11 mouse cellular contexts compared by ENCODE assay signal in genomic region chr2:167066031-167066430, GRCm38 (mm10). TPM values are rescaled to one million over a fixed set of nuclear protein-coding genes. Genes with fewer than 3 reads are reported as not detected.
A peak's percentile ranks its signal among the peaks of the same experiment; 100 is the strongest.
DNase-seq lines count a peak whose midpoint lies in the region; ATAC-seq and TF ChIP-seq lines count a peak whose summit lies in the region.
"Had no signal": no experiment of that assay in that cellular context is flagged by ENCODE, and none has a peak within 500 bp of the region (broad histone marks: within the 10 kb centered on the region; RNA-seq: fewer than 3 reads in every experiment).

No protein-coding gene starts in this region.

- no peak for TF ChIP-seq CTCF in C2C12 (IDR thresholded peaks at IDR 0.05; ENCODE audit: control insufficient read depth, insufficient read depth, insufficient read length)
- TF ChIP-seq CTCF in liver, embryonic 14.5 days (IDR thresholded peaks at IDR 0.05; ENCODE audit: low read depth): no peak

- H3K27ac ChIP-seq in hindbrain, embryonic 11.5 days (ENCODE audit: low read depth, low read length): 0 out of 2 replicates have a peak overlapping the region, but pooled peaks have one; percentile 17
- H3K27ac ChIP-seq in hindbrain, embryonic 16.5 days (ENCODE audit: low read depth, low read length): no peak overlapping the region
- H3K27ac ChIP-seq in liver, embryonic 14.5 days: peak overlapping the region; percentile 88
- H3K27ac ChIP-seq: kidney, postnatal 0 days had no signal

- H3K4me3 ChIP-seq in hindbrain, embryonic 11.5 days (ENCODE audit: low read depth, low read length): no peak overlapping the region
- H3K4me3 ChIP-seq in hindbrain, embryonic 16.5 days (ENCODE audit: low read length): no peak overlapping the region
- H3K4me3 ChIP-seq in C2C12 (ENCODE audit: insufficient read depth, poor library complexity, severe bottlenecking): peak overlapping the region; percentile 83
- H3K4me3 ChIP-seq in liver, embryonic 14.5 days (ENCODE audit: insufficient read depth in 1 of 2, low read depth in 2 of 2, low read length in 2 of 2): peak overlapping the region; percentile 26 to 70

- H3K79me2 ChIP-seq in C2C12 (ENCODE audit: control insufficient read depth, insufficient read depth): peaks cover 49% of the 10 kb centered on the region

- ATAC-seq in hindbrain, embryonic 11.5 days (ENCODE audit: low FRiP score): no peak
- ATAC-seq in hindbrain, embryonic 16.5 days: no peak
- ATAC-seq in liver, embryonic 14.5 days (ENCODE audit: insufficient read depth): no peak
- ATAC-seq: lung, postnatal 0 days had no signal

- WGBS in hindbrain, embryonic 11.5 days: 58% methylated on average over 1 of the region's 1 CpGs
- 64% methylated on average over 1 of the region's 1 CpGs for WGBS in hindbrain, embryonic 16.5 days
- 19% methylated on average over 1 of the region's 1 CpGs for WGBS in liver, embryonic 14.5 days (ENCODE audit: insufficient replicate concordance)

- peak overlapping the region; percentile 77 for H3ac ChIP-seq in C2C12 (ENCODE audit: control insufficient read depth, insufficient read length, low read depth)

- H3K27me3 ChIP-seq in hindbrain, embryonic 11.5 days (ENCODE audit: control insufficient read depth, insufficient read depth, low read length): no peaks in the 10 kb centered on the region
- H3K27me3 ChIP-seq in hindbrain, embryonic 16.5 days (replicated peaks; ENCODE audit: control insufficient read depth, insufficient read depth, low read length): no peaks in the 10 kb centered on the region
- H3K27me3 ChIP-seq in C2C12 (ENCODE audit: control insufficient read depth, insufficient read depth, insufficient read length): no peaks in the 10 kb centered on the region
- no peaks in the 10 kb centered on the region for H3K27me3 ChIP-seq in liver, embryonic 14.5 days (ENCODE audit: control insufficient read depth, insufficient read depth, low read length)

- H3K9ac ChIP-seq in hindbrain, embryonic 11.5 days (ENCODE audit: low read depth, low read length): no peak overlapping the region
- H3K9ac ChIP-seq in hindbrain, embryonic 16.5 days (ENCODE audit: low read depth, low read length): no peak overlapping the region
- H3K9ac ChIP-seq in liver, embryonic 14.5 days (replicated peaks): peak overlapping the region; percentile 39; the same call in 1 of the 2 replicates

- DNase-seq in hindbrain, embryonic 11.5 days (ENCODE audit: low spot score): no peak
- peak; percentile 69 for DNase-seq in R1 (ENCODE audit: low read depth, low spot score)
- no peak for DNase-seq in liver, embryonic 14.5 days (ENCODE audit: low read depth in 3 of 3, low spot score in 3 of 3)
- DNase-seq in left cerebral cortex, postnatal 4 days: no peak
- no peak for DNase-seq in lung, adult 18-20 months
- no peak for DNase-seq in adrenal gland, postnatal 10 days
- DNase-seq: heart, postnatal 14 days had no signal

- TF ChIP-seq EP300 in liver, embryonic 14.5 days (IDR thresholded peaks at IDR 0.05; ENCODE audit: low read depth): no peak

- no peak overlapping the region for H3K4me2 ChIP-seq in hindbrain, embryonic 11.5 days (replicated peaks; ENCODE audit: low read depth, low read length)
- no peak overlapping the region for H3K4me2 ChIP-seq in hindbrain, embryonic 16.5 days (ENCODE audit: low read length)
- H3K4me2 ChIP-seq in liver, embryonic 14.5 days (ENCODE audit: low read depth): peak overlapping the region; percentile 78

- peaks cover 39% of the 10 kb centered on the region for H3K79me3 ChIP-seq in C2C12 (ENCODE audit: low read depth)

- intact Hi-C loops in left cerebral cortex, postnatal 4 days (cut with DNase I): no loop called here

- H3K4me1 ChIP-seq in hindbrain, embryonic 11.5 days (replicated peaks; ENCODE audit: control insufficient read depth, insufficient read depth, low read length): peaks cover 13% of the 10 kb centered on the region
- peaks cover 30% of the 10 kb centered on the region for H3K4me1 ChIP-seq in hindbrain, embryonic 16.5 days (ENCODE audit: control insufficient read depth, insufficient read depth, low read depth, low read length)
- peaks cover 4 to 16% of the 10 kb centered on the region in 2 experiments for H3K4me1 ChIP-seq in liver, embryonic 14.5 days (replicated peaks; ENCODE audit: control insufficient read depth in 2 of 2, insufficient read depth in 2 of 2, low read length in 1 of 2)

- peaks cover 15% of the 10 kb centered on the region for H3K36me3 ChIP-seq in hindbrain, embryonic 11.5 days (ENCODE audit: control insufficient read depth, insufficient read depth, low read length)
- H3K36me3 ChIP-seq in hindbrain, embryonic 16.5 days (ENCODE audit: control insufficient read depth, insufficient read depth, low read length): peaks cover 14% of the 10 kb centered on the region
- H3K36me3 ChIP-seq in C2C12 (ENCODE audit: control insufficient read depth, insufficient read depth): peaks cover 35% of the 10 kb centered on the region
- peaks cover 25% of the 10 kb centered on the region for H3K36me3 ChIP-seq in liver, embryonic 14.5 days (replicated peaks; ENCODE audit: control insufficient read depth, insufficient read depth, low read depth)

- no peaks in the 10 kb centered on the region for H3K9me3 ChIP-seq in hindbrain, embryonic 11.5 days (ENCODE audit: control insufficient read depth, low read length)
- H3K9me3 ChIP-seq in hindbrain, embryonic 16.5 days (ENCODE audit: control insufficient read depth, low read length): no peaks in the 10 kb centered on the region
- H3K9me3 ChIP-seq in liver, embryonic 14.5 days (ENCODE audit: control insufficient read depth, low read length): no peaks in the 10 kb centered on the region

TF ChIP-seq in C2C12, 6 proteins besides CTCF, POLR2A, EP300 and RAD21:
- TF ChIP-seq USF1 (IDR thresholded peaks at IDR 0.05; ENCODE audit: low read depth): no peak
- TF ChIP-seq MYOG (IDR thresholded peaks at IDR 0.05; ENCODE audit: control insufficient read depth, extremely low read depth, insufficient read length): no peak
- no peak for TF ChIP-seq MYOD1 (IDR thresholded peaks at IDR 0.05; ENCODE audit: control insufficient read depth, insufficient read length, low read depth)
- no peak for TF ChIP-seq MAX (IDR thresholded peaks at IDR 0.05)
- TF ChIP-seq FOSL1 (IDR thresholded peaks at IDR 0.05; ENCODE audit: insufficient read depth, low read length, poor library complexity, severe bottlenecking): no peak
- no peak for TF ChIP-seq CEBPB (IDR thresholded peaks at IDR 0.05; ENCODE audit: low read depth)

RNA-seq across cellular contexts. Expression of gene Znfx1, which starts 3.2 kb away (rescaled TPM):
- polyA plus RNA-seq in hindbrain, embryonic 11.5 days (2014; fragmentation: Nextera tagmentation; extraction: Ambion mirVana): 4.9 and 6.5 TPM in 2 replicates
- polyA plus RNA-seq in hindbrain, embryonic 16.5 days (2015; fragmentation: Nextera tagmentation; extraction: Ambion mirVana): 6.8 and 7.6 TPM in 2 replicates
- 15.8 TPM for polyA plus RNA-seq in C2C12 (2012; fragmentation: generic; extraction: Trizol)
- polyA plus RNA-seq in liver, embryonic 14.5 days (2012; rRNA removed): 7.7 and 7.8 TPM in 2 replicates
- 6.7 and 8.2 TPM in 2 replicates for polyA plus RNA-seq in liver, embryonic 14.5 days (2014; fragmentation: Nextera tagmentation; extraction: Ambion mirVana)
- 10 to 100 TPM; 30.3 to 32.1 TPM for total RNA-seq in left cerebral cortex, postnatal 4 days (2021)
- total RNA-seq in adrenal gland, postnatal 10 days (2021): 10 to 100 TPM; 31.2 to 36.5 TPM

RNA-seq across cellular contexts. Expression of gene Ddx27, which starts 51.0 kb away (rescaled TPM):
- polyA plus RNA-seq in hindbrain, embryonic 11.5 days (2014; fragmentation: Nextera tagmentation; extraction: Ambion mirVana): 37.9 and 40.4 TPM in 2 replicates
- polyA plus RNA-seq in hindbrain, embryonic 16.5 days (2015; fragmentation: Nextera tagmentation; extraction: Ambion mirVana): 34.9 and 38.1 TPM in 2 replicates
- 76.4 TPM for polyA plus RNA-seq in C2C12 (2012; fragmentation: generic; extraction: Trizol)
- polyA plus RNA-seq in liver, embryonic 14.5 days (2012; rRNA removed): 26.4 and 39.5 TPM in 2 replicates
- 26.5 and 30.2 TPM in 2 replicates for polyA plus RNA-seq in liver, embryonic 14.5 days (2014; fragmentation: Nextera tagmentation; extraction: Ambion mirVana)
- 10 to 100 TPM; 44.2 to 46.4 TPM for total RNA-seq in left cerebral cortex, postnatal 4 days (2021)
- total RNA-seq in adrenal gland, postnatal 10 days (2021): 10 to 100 TPM; 32.1 to 34.6 TPM

Comparison
In these comparisons a context has a peak if more than half of its experiments do, and no peak if none do; other contexts are left out.
1. H3K4me3 ChIP-seq: peak in C2C12 (single experiment) and liver, embryonic 14.5 days (2 of 2); none in hindbrain, embryonic 11.5 days (single experiment) and hindbrain, embryonic 16.5 days (single experiment).